Mouse (Mus musculus) heart, postnatal 0 days (tissue): ENCODE measurements at regions not wholly inside any gene's neighbourhood (a gene's known extent, or its start where the extent isn't known, plus 50 kb on each side); places are given as distances from the start of the nearest gene placed in this dataset.

Source experiments
- CTCF ChIP-seq: IDR thresholded peaks from 2 replicates; pipeline ENCODE4 v1.5.1; 2016; ENCODE audit warnings: antibody characterized with exemption, control low read depth, low read depth
- EP300 ChIP-seq: IDR thresholded peaks from 2 replicates; pipeline ENCODE4 v1.6.1; 2016; ENCODE audit warnings: antibody characterized with exemption, low read depth

DNA sequence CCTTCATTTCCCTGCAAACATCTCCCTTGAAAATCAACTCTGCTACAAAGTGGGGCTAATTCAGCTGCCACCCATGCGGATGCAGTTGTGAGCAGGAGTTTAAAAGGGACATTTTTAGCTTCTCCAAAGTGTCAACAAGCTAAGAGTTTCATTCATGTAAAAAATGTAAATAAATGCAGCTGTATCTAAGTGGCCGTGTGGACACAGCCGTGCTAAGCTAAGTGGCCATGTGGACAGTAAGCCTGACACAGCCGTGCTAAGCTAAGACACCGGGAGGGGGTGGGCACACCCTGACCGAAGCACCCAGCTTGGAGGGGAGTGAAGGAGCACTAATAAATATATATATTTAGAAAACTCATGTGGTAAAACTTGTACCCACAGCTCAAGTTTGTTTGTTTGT, 52.6 kb upstream of the Cnih3 start:
- TF ChIP-seq CTCF: no peak
- no peak for TF ChIP-seq EP300
